Mouse (Mus musculus) gastrocnemius, postnatal 10 days (tissue): ENCODE measurements at regions not wholly inside any gene's neighbourhood (a gene's known extent, or its start where the extent isn't known, plus 50 kb on each side); places are given as distances from the start of the nearest gene placed in this dataset.

Experiments
- DNase-seq: peaks from one replicate; pipeline ENCODE4 v3.0.0; 2021; ENCODE audit warnings: mixed read lengths
- microRNA-seq, 2 experiments: library from miRNA; unstranded; fragments of <30 nt; microRNA quantifications; one replicate each; pipeline ENCODE4 v1.2.0; 2021

GRCm38 (mm10) chr1:136781561-136782025 is 156.9 kb downstream of the Zfp281 start:
- no peak for DNase-seq

DNA sequence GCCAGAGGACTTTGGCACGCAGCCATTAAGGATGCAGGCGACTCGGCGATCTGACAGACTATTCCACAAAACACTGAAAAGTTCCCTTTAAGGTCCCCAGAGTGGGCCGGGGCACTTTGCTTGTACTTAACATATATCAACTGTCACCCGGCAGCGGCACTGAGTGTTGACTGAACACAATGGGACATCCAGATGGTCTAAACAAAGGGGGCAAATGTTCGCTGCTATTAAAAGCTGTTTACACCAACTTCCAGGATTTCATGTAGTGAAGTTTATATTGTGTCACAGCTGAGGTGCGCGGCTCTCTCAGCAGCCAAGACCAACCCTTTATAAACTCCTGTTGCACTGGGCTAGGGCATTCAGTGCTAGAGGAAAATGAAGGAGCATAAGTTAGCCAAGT is 157.6 kb downstream of the Zfp281 start:
- DNase-seq, result no peak

- DNase-seq, result no peak
Measured at GRCm38 (mm10) chr1:136784178-136784577, 159.5 kb downstream of the Zfp281 start.

GRCm38 (mm10) chr1:136788979-136789513 is 164.3 kb downstream of the Zfp281 start:
- DNase-seq, result no peak

- no peak for DNase-seq
Measured at GRCm38 (mm10) chr1:136791641-136792040, 166.9 kb downstream of the Zfp281 start.

Small RNA genes lying in the stretch of these regions (microRNA-seq; reads per million reads assigned to microRNA genes)
- 0 reads per million in 2 experiments for gene Gm22132
